Mouse (Mus musculus) erythroblast, embryonic 14.5 days (primary cell): ENCODE data around the gene Celf2.

Experiments
- GATA1 ChIP-seq: IDR thresholded peaks from 2 replicates; pipeline ENCODE4 v1.6.1; 2012; ENCODE audit warnings: low read length, inconsistent platforms, mixed read lengths
- TAL1 ChIP-seq: IDR thresholded peaks from 3 replicates; pipeline ENCODE4 v1.6.1; 2012; ENCODE audit warnings: low read length, inconsistent platforms, mixed read lengths

DNA sequence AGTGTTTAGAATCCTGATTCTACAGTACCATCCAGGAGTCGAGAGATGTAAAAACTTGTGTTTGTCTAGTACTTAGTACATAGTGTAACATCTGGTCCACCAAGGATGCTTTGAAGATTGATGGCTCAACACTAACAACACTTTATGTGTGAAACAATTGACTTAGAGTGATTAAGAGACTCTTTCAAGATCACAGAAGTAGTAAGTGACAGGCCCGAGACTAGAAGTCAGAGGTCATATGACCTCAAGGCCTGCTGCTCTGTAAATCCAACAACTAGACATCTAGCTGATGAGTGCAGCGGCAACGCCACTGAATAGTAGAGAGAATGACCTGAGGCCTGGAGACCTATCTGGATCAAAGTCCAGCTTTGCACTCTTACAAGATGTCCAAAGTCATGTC is 523.7 kb downstream of the Celf2 start:
- TF ChIP-seq TAL1 (no peak), GATA1 (no peak)
